Mouse (Mus musculus) brain, adult 10 weeks (tissue): ENCODE data around the gene Kdm4d. TPM values are rescaled to one million over a fixed set of nuclear protein-coding genes. Genes with fewer than 3 reads are reported as not detected.

Experiments used
- polyA plus RNA-seq: library from polyadenylated mRNA; stranded (reverse); fragments of 350-450 nt; fragmentation: Illumina TruSeq; extraction: RNeasy Lipid Tissue Mini Kit (QIAGEN cat#74804); gene quantifications from one replicate; pipeline ENCODE4 v1.2.3, GENCODE M21; 2015; ENCODE audit warnings: low read depth, low replicate concordance

Gene Kdm4d
- polyA plus RNA-seq: 1.2 TPM

GRCm38 (mm10) chr9:14500023-14500915 is at the start of gene Kdm4d, which contains the start of gene Cwc15:
Gene Kdm4d, minus strand, starts transcription at chr9:14500482.
Gene Cwc15, plus strand, starts transcription at chr9:14500617.

Other genes starting within 250 kb of the Kdm4d start
- 52.5 TPM for gene Sesn3, start 225.4 kb downstream of the Kdm4d start, polyA plus RNA-seq
- 63.1 TPM for gene Endod1, start 119.0 kb downstream of the Kdm4d start, polyA plus RNA-seq
- 149 TPM for gene Cwc15, start 135 bp upstream of the Kdm4d start, polyA plus RNA-seq
- gene Amotl1, start 144.6 kb upstream of the Kdm4d start, polyA plus RNA-seq: 17.9 TPM
- not detected for gene Piwil4, start 240.3 kb upstream of the Kdm4d start, polyA plus RNA-seq